Mouse (Mus musculus) ES-Bruce4 (cell line): ENCODE results near the gene Wdr24. TPM values are rescaled to one million over a fixed set of nuclear protein-coding genes. Genes with fewer than 3 reads are reported as not detected.

Source experiments
- H3K27ac ChIP-seq: 2 replicates; pipeline ENCODE4 v1.5.1; 2012; ENCODE audit warnings: low read length, inconsistent platforms; ENCODE audit not compliant: insufficient read depth
- H3K27me3 ChIP-seq: 2 replicates; pipeline ENCODE4 v1.6.1; 2012; ENCODE audit warnings: mild to moderate bottlenecking, low read length, inconsistent platforms; ENCODE audit not compliant: control insufficient read depth, poor library complexity, insufficient read depth, severe bottlenecking
- H3K36me3 ChIP-seq: 2 replicates; pipeline ENCODE4 v1.6.1; 2012; ENCODE audit warnings: inconsistent platforms, mild to moderate bottlenecking, low read length, moderate library complexity; ENCODE audit not compliant: control insufficient read depth, poor library complexity, insufficient read depth, severe bottlenecking
- H3K4me1 ChIP-seq: one replicate; pipeline ENCODE4 v1.8.1; 2011; ENCODE audit warnings: low read length; ENCODE audit not compliant: control insufficient read depth, insufficient read depth
- H3K4me3 ChIP-seq: 2 replicates; pipeline ENCODE4 v1.5.1; 2011; ENCODE audit warnings: low read depth, mild to moderate bottlenecking, low read length
- H3K9ac ChIP-seq: 2 replicates; pipeline ENCODE4 v1.6.1; 2012; ENCODE audit warnings: low read depth, mild to moderate bottlenecking, inconsistent platforms; ENCODE audit not compliant: poor library complexity, severe bottlenecking
- H3K9me3 ChIP-seq: replicated peaks from 2 replicates; pipeline ENCODE4 v1.6.1; 2012; ENCODE audit warnings: mild to moderate bottlenecking, low read length, inconsistent platforms; ENCODE audit not compliant: control insufficient read depth, poor library complexity, insufficient read depth, severe bottlenecking
- CTCF ChIP-seq: IDR thresholded peaks from one replicate; pipeline ENCODE4 v1.8.1; 2011; ENCODE audit warnings: low read depth, low read length
- EP300 ChIP-seq: IDR thresholded peaks from 2 replicates; pipeline ENCODE4 v1.6.1; 2011; ENCODE audit warnings: low read depth, low read length; ENCODE audit not compliant: insufficient read depth
- POLR2A ChIP-seq: IDR thresholded peaks from one replicate; pipeline ENCODE4 v1.8.1; 2011; ENCODE audit warnings: low read length; ENCODE audit not compliant: insufficient read depth
- polyA plus RNA-seq: library from polyadenylated mRNA; stranded (reverse); fragments of >200 nt; gene quantifications from 2 replicates; pipeline ENCODE4 v1.2.4, GENCODE M21; 2011; ENCODE audit warnings: low read depth; ENCODE audit not compliant: missing spikeins, insufficient read depth, insufficient read length

Gene Wdr24
- polyA plus RNA-seq, 1 experiment: 20.7 TPM

GRCm38 (mm10) chr17:25829558-25830017 is 6.2 kb downstream of the Wdr24 start:
- no peak for TF ChIP-seq POLR2A
- Histone ChIP-seq H3K27me3 (no peaks in the 10 kb centered on the region), H3K27ac (peak overlapping the region; percentile 23; the same call in 1 of the 2 replicates), H3K4me3 (peak overlapping the region; percentile 81), H3K9me3 (no peaks in the 10 kb centered on the region), H3K36me3 (peaks cover 16% of the 10 kb centered on the region), H3K4me1 (peaks cover under 1% of the 10 kb centered on the region), H3K9ac (peak overlapping the region; percentile 36)

GRCm38 (mm10) chr17:25830200-25830753 is 6.8 kb downstream of the Wdr24 start:
- no peak overlapping the region for H3K9ac ChIP-seq
- no peaks in the 10 kb centered on the region for H3K27me3 ChIP-seq
- no peak overlapping the region for H3K27ac ChIP-seq
- peaks cover 4% of the 10 kb centered on the region for H3K4me1 ChIP-seq
- H3K9me3 ChIP-seq: no peaks in the 10 kb centered on the region
- TF ChIP-seq EP300: no peak
- TF ChIP-seq CTCF: no peak
- TF ChIP-seq POLR2A: no peak
- peaks cover 16% of the 10 kb centered on the region for H3K36me3 ChIP-seq
- no peak overlapping the region for H3K4me3 ChIP-seq

DNA sequence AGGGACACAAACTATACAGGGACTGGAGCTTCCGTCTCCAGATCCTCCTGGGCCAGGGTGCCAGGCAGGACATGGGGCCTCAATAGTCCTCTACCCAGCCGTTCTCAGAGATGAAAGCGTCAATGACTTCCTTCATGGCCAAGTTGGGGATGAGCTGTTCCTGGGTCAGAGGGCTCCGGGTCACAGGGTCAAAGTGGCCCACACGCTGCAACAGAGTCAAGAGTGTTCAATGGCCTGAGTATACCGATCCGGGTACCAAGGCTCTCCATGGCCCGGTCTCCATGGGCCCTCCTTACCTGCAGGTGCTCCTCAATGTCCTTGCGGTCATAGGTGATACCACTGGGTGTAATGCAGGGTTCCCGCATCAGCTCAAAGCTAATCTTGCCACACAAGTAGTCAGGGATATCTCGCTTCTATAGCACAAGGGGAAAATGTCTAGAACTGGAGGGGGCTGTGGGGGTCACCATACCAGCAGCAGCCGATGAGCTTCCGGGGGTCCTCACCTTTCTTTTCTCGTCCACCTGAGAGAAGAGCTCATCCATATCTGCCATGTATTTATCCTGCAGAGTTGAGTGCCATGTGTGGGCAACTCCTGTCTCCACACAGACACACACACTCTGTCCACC is 7.5 kb downstream of the Wdr24 start:
- peaks cover 16% of the 10 kb centered on the region for H3K36me3 ChIP-seq
- peaks cover 4% of the 10 kb centered on the region for H3K4me1 ChIP-seq
- TF ChIP-seq EP300 (no peak), POLR2A (no peak), CTCF (no peak)

DNA sequence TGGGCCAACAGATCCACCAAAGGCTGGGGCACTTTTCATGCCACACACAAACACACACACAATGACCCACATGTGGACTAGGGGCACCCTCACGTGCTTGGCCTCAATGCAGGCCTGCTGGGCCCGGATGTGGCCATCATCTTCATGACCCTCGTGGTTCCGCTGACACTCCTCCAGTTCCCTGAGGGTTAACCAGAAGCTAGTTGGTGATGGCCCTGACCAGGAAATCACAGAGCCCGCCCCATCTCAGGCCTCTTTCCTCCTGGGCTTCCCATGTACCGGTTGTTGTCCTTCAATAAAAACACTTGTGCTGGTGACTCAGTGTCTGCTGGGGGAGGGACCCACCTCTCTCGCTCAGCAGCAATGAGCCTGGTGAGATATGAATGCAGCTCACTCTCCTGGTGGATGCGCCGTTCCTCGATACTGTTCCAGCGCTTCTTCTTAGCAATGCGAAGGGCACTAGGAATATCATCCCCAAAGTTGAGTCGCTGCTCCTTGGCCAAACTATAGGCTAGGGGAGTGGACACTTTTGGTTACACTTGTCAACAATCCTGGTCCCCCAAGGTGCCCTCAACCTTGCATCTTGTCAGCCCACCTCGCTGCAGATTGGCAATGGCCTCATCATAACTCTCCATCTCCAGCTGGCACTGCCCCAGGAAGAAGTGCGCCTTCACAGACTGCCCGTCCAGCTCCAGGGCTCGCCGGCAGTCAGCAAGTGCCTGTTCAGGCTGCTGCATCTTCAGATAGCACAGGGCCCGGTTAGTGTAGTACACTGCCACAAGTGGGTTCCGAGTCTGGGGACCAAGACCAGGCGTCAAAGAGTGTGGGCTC is 8.2 kb downstream of the Wdr24 start:
- Histone ChIP-seq H3K4me1 (peaks cover 4% of the 10 kb centered on the region), H3K4me3 (peak overlapping the region; percentile 82), H3K27ac (no peak overlapping the region), H3K27me3 (no peaks in the 10 kb centered on the region), H3K9me3 (no peaks in the 10 kb centered on the region), H3K36me3 (peaks cover 16% of the 10 kb centered on the region), H3K9ac (peak overlapping the region; percentile 86)
- TF ChIP-seq EP300: no peak
- TF ChIP-seq CTCF: no peak
- no peak for TF ChIP-seq POLR2A

More for the DNA sequence above, 7.5 kb downstream of the Wdr24 start:
- Histone ChIP-seq H3K27ac (no peak overlapping the region), H3K27me3 (no peaks in the 10 kb centered on the region), H3K4me3 (no peak overlapping the region), H3K9ac (no peak overlapping the region), H3K9me3 (no peaks in the 10 kb centered on the region)

DNA sequence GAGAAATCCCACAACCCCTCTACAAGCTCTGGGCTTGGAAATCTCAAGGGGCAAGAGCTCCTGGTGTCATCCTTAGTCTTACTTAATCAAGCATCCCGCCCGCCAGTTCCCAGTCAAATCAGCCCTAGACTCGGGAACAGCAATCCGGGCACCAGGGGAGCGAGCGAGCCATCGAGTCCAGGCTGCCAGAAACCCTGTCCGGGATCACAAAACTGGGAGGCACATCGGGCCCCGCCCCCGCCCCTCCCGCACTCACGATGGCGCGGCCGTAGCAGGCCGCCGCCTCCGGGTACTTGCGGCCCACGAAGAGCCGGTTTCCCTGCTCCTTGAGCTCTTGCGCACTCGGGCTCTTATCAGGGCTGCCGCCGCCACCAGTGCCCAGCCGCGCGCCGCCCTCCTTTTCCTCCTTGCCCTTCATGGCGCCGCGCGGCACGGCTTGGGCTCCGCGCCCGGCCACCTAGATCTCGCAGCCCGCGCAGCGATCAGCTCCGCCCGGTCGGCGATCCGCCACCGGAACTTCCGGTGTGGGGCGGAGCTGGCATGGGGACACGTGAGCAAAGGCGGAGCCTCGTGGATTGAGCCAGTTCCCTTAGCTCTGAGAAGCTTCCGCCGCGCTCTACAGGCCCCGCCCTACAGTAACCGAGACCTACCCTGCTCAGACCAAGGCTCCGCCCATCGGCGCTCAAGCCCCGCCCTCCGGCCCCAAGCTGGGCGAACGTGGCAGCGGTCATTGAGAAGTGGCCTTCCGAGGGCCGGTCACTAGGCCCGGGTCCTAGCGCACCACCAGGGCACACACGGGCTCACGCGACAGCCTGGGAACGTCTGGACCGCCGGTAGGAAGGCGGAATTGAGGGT is 9.2 kb downstream of the Wdr24 start:
- TF ChIP-seq EP300: 0 out of 2 replicates have a peak, but pooled peaks have one; percentile 26
- TF ChIP-seq CTCF: no peak
- no peak for TF ChIP-seq POLR2A
- no peaks in the 10 kb centered on the region for H3K27me3 ChIP-seq
- no peaks in the 10 kb centered on the region for H3K9me3 ChIP-seq
- H3K27ac ChIP-seq: no peak overlapping the region
- H3K4me3 ChIP-seq: peak overlapping the region; percentile 82
- H3K9ac ChIP-seq: peak overlapping the region; percentile 86
- H3K36me3 ChIP-seq: peaks cover 16% of the 10 kb centered on the region
- peaks cover 4% of the 10 kb centered on the region for H3K4me1 ChIP-seq
